Mouse (Mus musculus) ZHBTc4 (cell line): ENCODE data around the gene Hes6.
A peak's percentile ranks its signal among the peaks of the same experiment; 100 is the strongest.

ENCODE experiments used
- DNase-seq: peaks from one replicate; pipeline ENCODE4 v3.0.0-alpha.2; 2011; ENCODE audit warnings: low read depth, low spot score

Hes6 gene

DNA sequence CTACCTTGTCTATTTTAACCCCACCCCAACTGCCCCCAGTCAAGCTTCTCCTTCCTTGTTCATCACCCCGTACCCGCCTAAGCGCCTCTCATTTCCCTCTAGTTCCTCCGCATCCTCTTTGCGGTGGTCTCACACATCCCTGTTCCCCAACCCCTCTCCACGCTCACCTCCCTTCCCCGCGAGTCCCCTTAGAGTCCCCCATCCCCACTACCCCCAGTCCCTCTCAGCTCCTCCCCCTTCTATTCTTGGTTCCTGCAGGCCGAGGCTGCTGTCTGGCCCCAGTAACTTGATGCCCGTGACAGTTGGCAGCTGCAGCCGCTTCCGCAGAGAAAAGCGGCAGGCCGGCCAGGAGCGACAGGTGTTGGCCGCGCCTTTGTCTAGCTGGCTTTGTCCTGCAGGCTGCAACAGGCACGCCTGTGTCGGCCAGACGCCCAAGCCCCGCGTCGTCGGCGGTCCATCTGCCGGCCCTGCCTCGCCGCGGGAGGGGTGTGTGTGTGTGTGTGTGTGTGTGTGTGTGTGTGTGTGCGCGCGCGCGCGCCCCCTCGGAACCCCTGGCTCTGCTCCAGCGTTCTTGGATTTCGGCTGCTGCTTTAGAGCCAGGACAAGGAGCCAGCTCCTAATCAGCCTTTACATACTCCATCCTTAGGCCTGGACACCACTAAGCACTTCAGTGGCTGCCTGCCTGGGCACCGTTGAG lies at the start of gene Hes6:
Gene Hes6 (minus strand): TSS at position 141 of the 697 bp plus-strand sequence.
- peak; percentile 79 for DNase-seq

DNA sequence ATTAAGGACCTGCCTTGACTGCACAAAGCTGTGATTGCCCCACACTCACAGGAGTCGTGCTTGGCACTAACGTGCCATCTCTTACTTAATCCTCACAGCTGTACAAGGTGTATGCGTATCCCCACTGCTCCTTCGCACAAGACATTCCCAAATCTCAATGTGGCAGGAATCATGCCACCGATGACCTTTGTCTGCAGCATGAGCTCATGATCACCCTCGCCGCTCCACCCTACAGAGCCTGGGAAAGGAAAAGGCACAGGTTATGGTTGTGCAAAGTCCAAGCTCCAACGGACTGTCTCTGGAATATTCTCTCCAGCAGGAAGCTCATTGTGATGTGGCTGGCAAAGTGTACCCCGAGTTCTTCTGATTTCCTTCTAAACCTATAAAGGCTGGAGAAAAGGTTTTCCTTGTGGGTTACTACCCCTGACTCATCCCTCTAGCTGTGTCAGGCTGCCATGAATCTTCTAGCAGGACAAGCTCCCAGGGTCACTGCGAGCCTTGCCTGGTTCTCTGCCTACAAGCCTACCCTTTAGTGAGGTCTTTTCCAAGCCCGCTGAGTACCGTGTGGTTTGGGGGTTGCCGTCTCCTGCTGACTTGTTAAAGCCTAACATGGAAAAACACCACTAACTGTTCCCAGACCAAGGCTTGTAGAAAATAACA lies 49.6 kb upstream of the Hes6 start:
- DNase-seq: no peak

- peak; percentile 50 for DNase-seq
These were observed 46.7 kb upstream of the Hes6 start for GRCm38 (mm10) chr1:91460564-91460963.

DNA sequence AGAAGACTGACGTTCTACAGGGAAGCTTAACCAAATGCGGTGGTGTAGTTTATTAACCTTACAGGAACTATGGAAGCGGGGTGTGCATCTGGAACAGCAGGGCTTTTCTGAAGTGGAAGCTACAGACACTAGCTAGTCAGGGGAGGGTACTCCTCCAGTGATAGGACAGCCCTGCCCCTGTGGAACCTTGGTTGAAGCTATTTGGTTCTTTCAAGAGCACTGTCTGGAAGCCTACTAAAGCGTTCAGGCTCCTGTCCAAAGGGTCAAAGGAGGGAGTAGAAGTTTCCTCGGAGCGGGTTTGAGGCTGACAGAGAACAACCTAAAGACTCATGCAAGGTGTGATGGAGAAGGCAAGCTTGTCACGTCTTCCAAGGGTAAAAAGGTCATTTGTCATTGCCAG lies 46.2 kb upstream of the Hes6 start:
- DNase-seq: no peak

DNA sequence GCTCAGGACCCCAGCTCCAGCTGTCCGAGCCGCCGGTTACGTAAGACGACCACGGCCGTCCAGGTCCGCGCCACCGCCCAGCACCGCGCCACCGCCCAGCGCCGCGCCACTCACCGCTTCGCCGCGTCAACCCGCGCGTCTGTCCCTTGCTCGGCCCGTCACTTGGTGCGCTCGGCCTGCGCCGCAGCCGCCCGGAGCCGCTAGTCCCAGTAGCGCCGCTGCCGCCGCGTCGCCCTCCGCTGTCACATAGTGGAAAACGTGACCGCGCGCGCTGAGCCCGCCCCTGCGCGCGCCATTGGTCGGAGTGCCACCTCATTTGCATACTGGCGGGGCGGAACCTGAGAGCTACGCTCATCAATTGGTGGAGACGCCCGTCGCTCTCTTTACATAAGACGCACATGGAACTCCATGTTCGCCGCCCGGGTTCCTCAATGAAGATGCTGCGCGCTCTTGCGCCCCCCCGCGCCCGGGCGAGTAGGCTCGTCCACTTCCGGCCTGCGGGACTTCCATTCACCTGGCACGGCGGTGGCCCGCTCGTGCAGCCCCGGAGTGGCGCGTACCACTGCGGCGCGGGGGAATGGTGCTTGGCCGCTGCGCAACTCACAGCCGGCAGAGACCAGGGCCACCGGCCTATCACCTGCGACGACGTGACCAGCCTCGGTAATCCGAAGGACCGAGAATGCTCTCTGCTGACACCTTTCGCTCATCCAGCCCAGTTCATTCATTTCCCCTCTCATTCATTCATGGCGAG lies 45.4 kb upstream of the Hes6 start, which contains the start of gene Per2:
Gene Per2 (minus strand): TSS at position 266 of the 751 bp plus-strand sequence.
- peak; percentile 99 for DNase-seq

DNA sequence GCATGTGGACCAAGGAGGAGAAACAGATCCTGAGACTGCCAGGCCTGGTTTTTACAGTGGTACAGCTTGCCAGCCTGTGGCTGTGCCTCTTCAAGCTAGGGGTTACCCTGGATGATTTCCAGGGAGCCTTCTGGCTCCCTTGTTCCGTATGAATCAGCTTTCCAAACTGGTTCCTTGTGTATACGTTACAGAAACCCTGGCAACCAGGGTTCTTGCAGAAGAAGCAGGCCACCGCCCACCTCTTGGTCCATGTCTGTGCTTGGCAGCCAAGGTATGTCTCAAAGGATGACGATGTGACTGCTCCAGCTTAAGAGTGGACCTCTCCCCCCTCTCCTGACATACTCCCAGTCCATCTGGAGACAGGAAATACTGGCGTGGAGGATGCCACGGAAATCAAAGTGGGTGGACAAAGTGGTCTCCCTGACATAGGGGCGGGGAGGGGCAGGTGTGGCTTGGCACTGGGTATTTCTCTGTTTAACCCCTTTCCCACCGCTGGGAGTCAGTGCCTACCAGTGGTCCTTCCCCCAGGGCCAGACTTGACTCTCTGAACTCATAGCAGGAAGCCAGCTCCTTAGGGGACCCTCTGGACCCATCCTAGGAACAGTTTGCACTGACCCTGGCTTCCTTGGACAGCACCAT lies 44.5 kb upstream of the Hes6 start:
- DNase-seq: no peak

- no peak for DNase-seq
These were observed 43.9 kb upstream of the Hes6 start for GRCm38 (mm10) chr1:91457698-91458097.

- DNase-seq: no peak
These were observed 43.3 kb upstream of the Hes6 start for GRCm38 (mm10) chr1:91457116-91457515.

DNA sequence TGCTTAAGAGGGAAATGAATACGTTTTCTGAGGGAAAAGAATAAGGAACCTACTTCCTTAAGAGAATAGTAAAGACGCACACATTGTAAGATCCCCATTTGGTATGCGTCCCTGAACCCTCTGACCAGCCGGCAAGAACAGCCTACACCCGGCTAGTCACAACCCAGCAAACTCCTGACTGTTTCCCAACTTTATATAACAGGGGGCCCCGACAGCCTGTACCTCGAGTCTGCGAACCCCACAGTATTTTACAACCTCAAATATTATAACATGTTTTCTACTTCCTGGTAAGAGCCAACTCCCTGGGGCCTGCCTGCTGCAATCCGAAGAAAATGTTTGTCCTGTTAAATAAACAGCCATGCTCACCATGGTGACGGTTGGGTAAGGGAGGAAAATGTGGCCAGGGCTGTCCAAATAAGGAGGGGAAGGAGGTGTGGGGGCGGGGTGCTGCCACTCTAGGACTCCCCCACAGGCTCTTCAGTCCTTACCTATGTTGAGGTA lies 42.5 kb upstream of the Hes6 start:
- no peak for DNase-seq

- DNase-seq: no peak
These were observed 41.9 kb upstream of the Hes6 start for GRCm38 (mm10) chr1:91455661-91456161.

- DNase-seq: no peak
These were observed 41.1 kb upstream of the Hes6 start for GRCm38 (mm10) chr1:91454927-91455326.

DNA sequence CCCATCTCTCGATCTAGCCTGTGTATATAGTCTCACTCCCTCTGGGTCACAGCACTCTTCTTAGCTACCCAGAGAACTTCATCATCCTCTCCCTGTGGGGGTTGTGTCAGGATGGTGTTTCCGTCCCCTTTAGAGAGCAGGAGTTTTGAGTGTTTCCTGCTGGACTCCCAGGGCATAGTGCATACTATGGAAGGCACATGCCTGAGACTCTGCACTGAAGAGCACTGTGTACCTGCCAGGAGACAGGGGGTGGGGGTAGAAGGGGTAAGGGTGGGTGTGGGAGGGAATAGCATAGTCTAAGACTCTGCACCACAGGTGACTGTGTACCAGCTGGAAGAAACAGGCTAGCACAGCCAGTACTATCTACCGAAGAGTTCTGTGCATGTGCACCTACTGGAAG lies 40.5 kb upstream of the Hes6 start:
- no peak for DNase-seq

- no peak for DNase-seq
These were observed 40.1 kb upstream of the Hes6 start for GRCm38 (mm10) chr1:91453932-91454331.

DNA sequence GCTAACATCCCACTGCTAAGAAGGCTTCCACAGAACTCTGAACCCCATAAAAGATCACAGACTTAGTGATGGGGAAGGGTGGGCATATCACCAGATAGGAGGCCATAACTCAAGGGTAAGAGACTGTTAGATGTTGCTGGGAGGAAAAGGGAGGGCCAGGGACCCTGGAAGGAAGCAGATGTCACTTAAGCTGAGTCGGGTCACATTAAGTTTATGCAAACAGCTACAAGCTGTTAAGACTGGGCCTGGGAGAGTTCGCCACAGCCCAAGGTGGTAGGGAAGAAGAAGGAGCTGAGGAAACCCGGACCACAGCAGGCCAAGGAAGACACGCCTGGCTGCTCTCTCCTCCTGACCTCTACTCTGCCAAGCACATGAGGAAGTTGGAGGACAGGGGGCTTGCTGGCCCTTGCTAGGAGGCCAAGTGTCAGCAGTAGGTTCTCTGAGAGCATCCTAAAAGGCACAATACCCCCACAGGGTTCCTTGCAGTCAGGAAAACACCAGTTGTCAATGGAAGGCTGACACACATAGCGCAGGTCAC lies 37.8 kb upstream of the Hes6 start:
- DNase-seq: no peak

- DNase-seq: no peak
These were observed 37.0 kb upstream of the Hes6 start for GRCm38 (mm10) chr1:91450851-91451250.

GRCm38 (mm10) chr1:91448688-91449087 lies 34.9 kb upstream of the Hes6 start:
- DNase-seq: no peak

DNA sequence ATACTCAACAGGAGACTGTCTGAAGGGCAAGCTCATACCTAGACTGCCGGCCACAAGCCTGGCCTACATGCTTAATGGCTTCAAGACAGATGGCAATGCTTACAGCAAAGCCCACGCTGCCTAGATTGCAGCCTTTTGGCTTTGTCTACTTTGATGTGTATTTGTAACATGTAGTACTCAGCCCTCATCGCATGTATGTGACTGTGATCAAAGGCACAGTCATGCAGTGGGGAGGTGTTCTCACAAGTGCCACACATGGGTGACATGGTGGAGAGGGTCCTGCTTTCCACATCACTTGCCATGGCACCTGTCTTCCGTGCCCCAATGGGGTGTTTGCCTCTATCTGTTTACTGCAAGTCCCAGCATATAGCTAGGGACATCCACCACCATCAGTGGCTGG lies 32.7 kb upstream of the Hes6 start:
- no peak for DNase-seq

DNA sequence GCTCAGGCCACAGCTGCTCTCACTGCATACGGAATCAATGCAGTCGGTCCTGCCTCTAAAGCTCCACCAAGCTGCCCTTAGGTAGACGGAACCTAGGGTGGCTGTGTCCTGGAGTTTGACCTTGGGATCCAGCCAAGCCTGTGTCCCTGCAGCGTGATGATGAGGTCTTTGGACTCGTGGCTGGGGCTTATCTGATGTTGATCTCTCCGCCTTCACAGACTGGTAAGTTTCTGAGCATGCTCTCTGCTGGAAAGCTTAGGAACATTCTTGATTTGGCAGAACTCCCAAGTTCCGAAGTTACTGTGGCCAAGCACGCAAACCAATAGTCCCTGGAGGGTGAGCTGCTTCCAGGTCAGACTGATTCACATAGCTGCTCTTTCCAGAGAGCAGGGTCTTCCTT lies 32.2 kb upstream of the Hes6 start:
- no peak for DNase-seq

DNA sequence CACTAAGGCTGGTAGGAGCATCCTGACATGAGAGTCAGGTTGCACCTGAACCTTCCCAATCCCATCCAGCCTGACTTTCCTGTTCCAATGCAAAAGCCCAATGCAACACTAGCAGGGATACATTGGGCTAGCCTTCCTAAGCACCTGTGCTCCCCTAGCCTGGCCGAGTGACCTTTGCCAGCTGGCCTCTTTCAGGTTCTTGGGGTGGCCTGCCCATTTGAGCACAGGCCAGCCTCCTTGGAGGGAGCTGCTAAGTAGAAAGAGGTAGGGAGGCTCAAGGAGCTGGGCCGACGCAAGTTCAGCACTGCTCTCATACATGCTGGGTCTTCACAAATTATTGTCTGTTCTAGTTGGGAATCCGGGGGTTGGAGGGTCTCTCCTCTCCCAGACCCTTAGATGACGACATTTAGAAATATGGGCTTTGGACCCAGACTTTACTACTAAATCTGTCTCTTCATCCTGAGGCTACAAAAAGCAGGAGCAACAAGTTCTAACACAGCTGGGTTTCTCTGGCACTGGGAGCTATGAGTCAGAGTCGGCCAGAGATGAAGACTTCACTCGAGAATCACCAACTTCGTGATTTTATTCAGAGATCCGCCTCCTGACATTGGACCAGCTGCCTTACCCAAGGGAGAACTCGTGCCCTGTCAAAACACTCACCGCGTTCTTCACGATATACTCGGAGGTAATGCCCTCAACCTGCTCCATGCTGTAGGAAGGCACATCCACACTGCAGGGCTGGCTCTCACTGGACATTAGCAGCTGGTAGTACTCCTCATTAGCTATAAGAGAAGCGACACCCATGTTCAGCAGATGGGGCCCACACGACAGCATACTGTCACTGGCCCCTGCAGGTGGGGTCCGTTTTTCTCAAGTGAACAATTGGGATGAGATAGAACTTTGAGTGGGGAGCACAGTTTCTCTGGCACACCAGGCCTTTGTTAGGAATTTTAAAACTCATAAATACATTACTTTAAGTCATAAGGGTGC lies 31.3 kb upstream of the Hes6 start:
- DNase-seq: no peak

DNA sequence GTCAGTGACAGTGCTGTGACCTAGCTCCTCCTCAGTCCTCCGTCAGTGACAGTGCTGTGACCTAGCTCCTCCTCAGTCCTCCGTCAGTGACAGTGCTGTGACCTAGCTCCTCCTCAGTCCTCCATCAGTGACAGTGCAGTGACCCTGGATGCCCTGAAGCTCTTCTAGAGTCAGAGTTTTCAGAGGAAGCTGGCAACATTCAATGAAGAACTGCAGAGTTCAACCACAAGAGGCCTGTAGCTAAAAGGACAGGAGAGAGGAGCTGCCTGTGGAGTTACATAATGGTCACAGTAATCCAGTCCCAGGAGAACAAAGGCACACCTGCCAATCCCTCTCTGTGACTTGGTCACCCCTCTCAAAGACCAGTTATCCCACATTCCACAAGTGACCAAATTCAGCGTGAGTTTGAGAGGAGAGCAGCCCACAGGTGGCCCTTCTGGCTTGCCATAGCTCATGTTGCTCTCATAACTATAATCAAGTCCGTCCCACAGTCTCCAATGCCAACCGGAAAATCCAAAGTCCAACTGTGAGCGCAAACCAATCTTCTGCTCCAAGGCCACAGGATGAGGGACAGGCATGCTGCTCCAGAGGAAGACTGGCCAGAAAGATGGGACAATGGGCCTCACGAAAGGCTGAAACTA lies 28.6 kb upstream of the Hes6 start:
- DNase-seq: no peak
